Mouse (Mus musculus): ENCODE data around the gene Vmn2r71. TPM values are rescaled to one million over a fixed set of nuclear protein-coding genes. Genes with fewer than 3 reads are reported as not detected.

Gene Vmn2r71
- not detected in 2 replicates for polyA plus RNA-seq (2015; fragmentation: Nextera tagmentation; extraction: Ambion mirVana)

DNA sequence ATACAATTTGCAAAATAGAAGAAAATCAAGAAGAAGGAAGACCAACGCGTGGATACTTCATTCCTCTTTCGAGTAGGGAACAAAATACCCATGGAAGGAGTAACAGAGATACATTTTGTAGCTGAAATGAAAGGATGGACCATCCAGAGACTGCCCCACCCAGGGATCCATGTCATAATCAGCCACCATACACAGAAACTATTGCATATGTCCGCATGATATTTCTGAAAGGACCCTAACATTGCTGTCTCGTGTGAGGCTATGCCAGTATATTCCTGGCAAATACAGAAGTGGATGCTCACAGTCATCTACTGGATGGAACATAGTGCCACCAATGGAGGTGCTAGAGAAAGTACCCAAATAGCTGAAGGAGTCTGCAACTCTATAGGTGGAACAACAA, at the start of gene Vmn2r71:
Gene Vmn2r71 (plus strand): TSS at position 301 of the 400 bp plus-strand sequence.
- H3K27ac ChIP-seq = no peak within 1 kb of the TSS
- H3K36me3 ChIP-seq = no peaks in the 10 kb centered on the region
- H3K4me1 ChIP-seq (replicated peaks) = no peaks in the 10 kb centered on the region
- H3K9ac ChIP-seq = no peak within 1 kb of the TSS
- ATAC-seq (ENCODE audit: low read depth) (no peak), DNase-seq (no peak)
- 55% methylated on average over 5 of the region's 5 CpGs for WGBS (ENCODE audit: insufficient replicate concordance)
- H3K27me3 ChIP-seq = no peaks in the 10 kb centered on the region
- no peak within 1 kb of the TSS for H3K4me3 ChIP-seq (replicated peaks)
- no peaks in the 10 kb centered on the region for H3K9me3 ChIP-seq (replicated peaks)
- H3K4me2 ChIP-seq = no peak within 1 kb of the TSS

DNA sequence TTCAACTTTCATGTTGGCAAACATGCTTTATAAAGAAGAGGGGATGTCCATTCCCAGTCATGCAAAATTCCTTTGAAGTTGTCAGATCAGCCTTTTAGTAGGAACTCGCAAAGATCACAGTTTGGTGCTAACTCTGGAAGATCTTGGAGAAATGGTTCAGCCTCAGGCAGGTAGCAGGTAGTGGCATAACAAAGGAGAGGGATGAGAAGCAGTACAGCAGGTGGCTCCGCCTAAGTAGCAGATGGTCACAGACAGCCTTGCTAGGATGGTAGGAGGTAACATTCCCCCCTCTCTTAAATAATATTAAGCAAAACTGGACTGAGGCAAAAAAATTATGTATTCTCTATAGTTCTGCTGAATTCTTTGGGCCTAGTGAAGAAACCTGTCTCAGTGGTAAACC, 20.8 kb upstream of the Vmn2r71 start:
- no peak for ATAC-seq (ENCODE audit: low read depth)
- Histone ChIP-seq H3K27ac (no peak overlapping the region), H3K27me3 (no peaks in the 10 kb centered on the region), H3K36me3 (no peaks in the 10 kb centered on the region), H3K9ac (no peak overlapping the region), H3K9me3 (replicated peaks) (no peaks in the 10 kb centered on the region), H3K4me2 (no peak overlapping the region), H3K4me3 (replicated peaks) (no peak overlapping the region), H3K4me1 (replicated peaks) (no peaks in the 10 kb centered on the region)
- WGBS (ENCODE audit: insufficient replicate concordance) = 61% methylated on average over 2 of the region's 2 CpGs
- no peak for DNase-seq

DNA sequence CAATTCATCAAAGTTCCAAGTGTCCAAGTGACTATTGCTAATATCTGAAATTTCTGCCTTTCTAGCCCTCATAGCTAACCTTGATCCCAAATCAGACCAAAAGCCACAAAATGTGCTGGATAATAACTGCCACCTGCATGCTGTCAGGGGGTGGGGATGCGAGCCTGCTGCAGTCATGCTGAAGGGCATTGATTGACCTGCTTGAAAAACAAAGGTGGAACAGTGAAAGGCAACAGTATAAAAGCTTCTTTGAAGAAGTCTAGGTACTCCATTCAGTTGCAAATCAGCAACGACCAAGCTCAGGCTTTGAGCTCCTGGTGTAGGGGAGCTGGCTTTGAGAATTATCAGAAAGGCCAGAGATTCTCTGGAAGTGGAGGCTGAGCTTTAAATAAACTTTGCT, 19.8 kb upstream of the Vmn2r71 start:
- Histone ChIP-seq H3K27ac (no peak overlapping the region), H3K4me3 (replicated peaks) (no peak overlapping the region), H3K4me1 (replicated peaks) (no peaks in the 10 kb centered on the region), H3K27me3 (no peaks in the 10 kb centered on the region), H3K36me3 (no peaks in the 10 kb centered on the region), H3K9me3 (replicated peaks) (no peaks in the 10 kb centered on the region), H3K4me2 (no peak overlapping the region), H3K9ac (no peak overlapping the region)
- ATAC-seq (ENCODE audit: low read depth) (no peak), DNase-seq (no peak)
- 54% methylated on average over 2 of the region's 2 CpGs for WGBS (ENCODE audit: insufficient replicate concordance)

DNA sequence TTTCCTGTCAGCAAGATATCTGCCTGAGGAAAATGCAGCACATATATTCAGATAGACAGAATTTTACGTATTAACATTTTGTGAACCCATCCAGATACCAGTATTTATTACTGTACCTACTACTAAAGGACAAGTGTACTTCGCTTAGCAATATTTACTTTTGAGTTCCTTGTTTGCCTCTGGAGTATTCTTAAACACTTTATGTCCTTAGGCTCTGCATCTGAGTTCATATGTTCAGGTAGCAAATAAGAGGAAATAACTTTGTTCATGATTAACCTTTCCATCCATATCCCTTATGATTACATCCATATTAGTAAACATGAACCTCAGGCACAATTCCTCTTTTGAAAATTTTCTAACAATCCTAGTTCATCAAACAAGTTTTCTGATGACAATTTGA, 6.2 kb downstream of the Vmn2r71 start, which contains the start of gene Vmn2r70:
Gene Vmn2r70 (minus strand): TSS at position 101 of the 400 bp plus-strand sequence.
- Histone ChIP-seq H3K4me1 (replicated peaks) (no peaks in the 10 kb centered on the region), H3K27me3 (no peaks in the 10 kb centered on the region), H3K9ac (no peak within 1 kb of the TSS), H3K9me3 (replicated peaks) (no peaks in the 10 kb centered on the region), H3K4me3 (replicated peaks) (no peak within 1 kb of the TSS), H3K4me2 (no peak within 1 kb of the TSS), H3K36me3 (no peaks in the 10 kb centered on the region), H3K27ac (no peak within 1 kb of the TSS)
- ATAC-seq (ENCODE audit: low read depth) (no peak), DNase-seq (no peak)
- 69% methylated on average over 2 of the region's 2 CpGs for WGBS (ENCODE audit: insufficient replicate concordance)

Other genes starting within 250 kb of the Vmn2r71 start
- gene Vmn2r69, start 147.2 kb upstream of the Vmn2r71 start, polyA plus RNA-seq (2015; fragmentation: Nextera tagmentation; extraction: Ambion mirVana) = not detected in 2 replicates
- not detected in 2 replicates for gene Vmn2r70, start 6.1 kb downstream of the Vmn2r71 start, polyA plus RNA-seq (2015; fragmentation: Nextera tagmentation; extraction: Ambion mirVana)
- not detected in 2 replicates for gene Vmn2r72, start 192.0 kb downstream of the Vmn2r71 start, polyA plus RNA-seq (2015; fragmentation: Nextera tagmentation; extraction: Ambion mirVana)